Mouse (Mus musculus): Measurements from ENCODE around the gene Atp5c1.

Atp5c1 gene

DNA sequence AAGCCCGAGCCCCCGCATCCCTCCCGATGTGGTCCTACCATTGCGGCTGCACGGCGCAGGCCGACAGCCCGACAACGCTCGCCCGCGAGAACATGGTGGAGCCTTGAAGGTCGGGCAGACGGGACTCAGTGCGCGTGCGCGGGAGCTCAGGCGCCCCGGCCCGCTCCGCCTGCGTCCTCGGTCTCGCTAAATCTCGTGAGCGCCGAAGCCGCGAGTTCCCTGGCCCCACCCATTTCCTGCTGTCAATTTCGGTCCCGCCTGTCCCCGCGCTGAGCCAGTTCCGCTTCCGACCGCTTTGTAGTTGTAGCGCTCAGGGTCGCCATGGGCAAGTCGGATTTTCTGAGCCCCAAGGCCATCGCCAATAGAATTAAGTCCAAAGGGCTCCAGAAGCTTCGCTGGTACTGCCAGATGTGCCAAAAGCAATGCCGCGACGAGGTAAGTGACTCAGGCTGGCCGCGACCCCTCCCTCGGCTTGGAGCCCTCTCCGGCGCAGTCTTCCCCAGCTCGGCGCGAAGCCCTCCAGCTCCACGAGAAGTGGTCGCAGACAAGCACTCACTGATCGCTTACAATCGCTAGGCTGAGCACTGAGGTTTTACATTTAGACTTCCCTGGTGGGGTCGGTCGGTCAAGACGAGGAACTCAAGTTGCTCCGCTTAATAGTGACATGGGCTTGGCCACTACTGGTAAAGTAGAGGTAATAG lies at the start of gene Atp5c1, which contains the start of gene Kin:
Atp5c1 (minus strand) TSS at position 201 of the 701 bp plus-strand sequence.
Kin (plus strand) TSS at position 284 of the 701 bp plus-strand sequence.
- DNase-seq = peak; percentile 96

DNA sequence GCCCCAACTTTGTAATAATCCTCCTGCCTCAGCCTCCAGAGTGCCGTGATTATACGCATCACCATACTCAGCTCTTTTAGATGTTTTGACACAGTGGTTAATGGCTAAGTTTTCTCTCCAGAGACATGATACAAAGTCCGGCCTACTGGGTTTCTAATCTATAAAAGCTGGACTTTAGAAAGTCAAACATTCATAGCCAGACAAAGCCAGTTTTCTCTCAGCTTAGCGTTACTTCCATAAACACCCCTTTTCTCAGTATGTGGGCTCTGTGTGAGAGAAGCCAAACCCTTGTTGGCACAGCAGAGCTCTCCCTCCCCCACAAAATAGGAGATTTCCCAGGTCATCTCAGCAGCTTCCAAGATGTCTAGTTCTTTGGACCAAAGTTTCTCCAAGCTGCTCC lies 48.3 kb upstream of the Atp5c1 start:
- peak; percentile 50 to 65 for DNase-seq

DNA sequence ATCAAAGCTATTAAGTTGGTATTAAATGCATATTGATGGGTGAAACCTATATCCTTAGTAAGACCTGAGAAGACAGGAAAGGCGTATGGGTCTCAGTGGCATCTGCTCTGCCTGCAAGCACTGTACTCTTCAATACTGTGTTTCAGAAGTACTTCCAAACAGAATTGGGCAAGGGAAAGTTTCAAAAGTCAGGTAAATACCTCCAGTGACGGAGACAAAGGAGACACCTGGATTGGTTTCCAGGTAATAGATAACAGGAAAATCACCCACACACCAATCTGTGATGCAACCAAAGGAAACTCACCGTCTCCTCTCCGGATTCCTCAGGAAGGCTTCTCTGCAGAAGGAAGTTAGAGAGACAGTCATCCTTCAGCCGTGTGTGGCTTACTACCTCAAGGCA lies 47.2 kb upstream of the Atp5c1 start:
- DNase-seq = no peak

DNA sequence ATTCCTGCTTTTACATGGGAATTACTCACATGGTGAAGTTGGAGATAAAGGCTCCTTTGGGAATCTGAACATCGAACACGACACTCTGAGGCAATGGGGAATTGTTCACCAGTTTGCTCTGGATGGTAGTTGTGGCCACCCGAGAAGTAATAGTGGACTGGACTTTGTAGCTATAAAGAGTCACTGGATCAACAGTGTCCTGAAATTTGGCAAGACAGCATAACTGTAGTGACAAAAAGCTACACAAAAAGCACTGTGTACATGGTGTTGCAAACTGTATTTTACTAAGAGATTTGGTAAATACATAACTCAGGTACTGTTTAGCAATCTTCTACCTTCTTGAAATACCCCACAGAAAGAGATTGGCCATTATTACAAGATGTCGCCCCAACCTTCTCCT lies 45.8 kb upstream of the Atp5c1 start:
- DNase-seq = no peak

GRCm38 (mm10) chr2:10121826-10122225 lies 41.5 kb upstream of the Atp5c1 start:
- no peak for DNase-seq

DNA sequence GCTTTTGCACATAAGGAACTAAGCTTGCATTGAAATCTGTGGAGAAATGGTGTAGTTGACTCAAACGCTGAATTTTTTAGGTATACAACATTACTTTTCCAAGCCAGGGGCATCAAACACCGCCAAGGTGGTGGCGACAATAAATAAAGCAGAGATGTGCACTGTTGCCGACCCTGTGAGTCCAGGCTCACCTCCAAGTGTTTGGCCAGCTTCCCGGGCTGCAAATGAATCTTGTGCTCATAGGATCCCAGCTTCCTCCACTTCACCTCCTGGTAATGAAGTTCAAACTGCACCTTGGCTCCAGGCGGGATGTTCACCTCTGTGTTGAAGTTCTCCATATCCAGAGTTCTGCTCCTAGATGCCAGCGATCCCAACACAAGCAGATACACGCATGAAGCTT lies 39.0 kb upstream of the Atp5c1 start:
- no peak for DNase-seq

- no peak for DNase-seq
These were observed 38.4 kb upstream of the Atp5c1 start for GRCm38 (mm10) chr2:10118751-10119150.

- no peak for DNase-seq
These were observed 28.4 kb upstream of the Atp5c1 start for GRCm38 (mm10) chr2:10108535-10109189.

DNA sequence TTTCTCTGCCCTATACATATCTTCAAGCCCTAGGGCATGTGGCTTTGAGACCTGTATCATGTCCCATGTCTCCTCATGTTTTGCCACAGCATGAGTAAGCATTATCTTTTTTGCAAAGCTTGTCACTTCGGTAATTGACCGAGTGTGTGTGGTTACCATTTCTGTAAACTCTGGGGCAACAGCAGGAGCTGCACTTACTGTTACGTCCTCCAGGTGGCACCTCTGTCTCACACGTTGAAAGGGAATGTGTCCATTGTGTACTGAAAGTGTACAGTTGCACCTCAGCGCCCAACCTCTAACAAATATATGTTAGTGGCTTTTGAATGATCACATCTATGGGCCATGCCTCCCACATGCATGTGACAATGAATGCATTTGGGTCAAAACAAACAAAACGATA lies 20.9 kb upstream of the Atp5c1 start:
- peak; percentile 29 to 66 for DNase-seq

GRCm38 (mm10) chr2:10100471-10100870 lies 20.2 kb upstream of the Atp5c1 start:
- DNase-seq = no peak

DNA sequence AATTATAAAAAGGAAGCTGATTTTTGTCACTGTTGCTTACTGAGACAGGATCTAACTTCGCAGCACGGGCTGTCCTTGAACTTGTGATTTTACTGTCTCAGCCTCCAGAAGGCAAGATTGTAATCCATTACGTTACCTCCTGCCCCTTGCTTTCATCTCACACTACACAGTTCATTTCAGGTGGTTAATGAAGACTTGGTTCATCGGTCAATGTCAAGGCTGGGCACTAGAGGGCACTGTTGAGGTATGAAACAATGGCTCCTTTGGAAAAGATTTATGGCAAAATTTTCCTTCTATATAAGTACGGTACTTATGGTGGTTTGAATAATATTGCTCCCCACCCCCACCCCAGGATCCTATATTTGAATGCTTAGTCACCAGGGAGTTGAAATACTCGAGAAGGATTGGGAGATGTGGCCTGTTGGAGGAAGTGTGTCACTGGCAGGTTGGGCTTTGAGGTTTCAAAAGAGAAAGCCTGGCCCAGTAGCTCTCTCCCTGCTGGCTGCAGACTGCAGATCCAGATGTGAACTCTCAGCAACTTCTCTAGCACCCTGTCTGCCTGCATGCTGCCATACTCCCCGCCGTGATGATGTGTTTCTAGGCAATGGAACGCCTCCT lies 18.4 kb upstream of the Atp5c1 start:
- DNase-seq = peak; percentile 29 to 65

DNA sequence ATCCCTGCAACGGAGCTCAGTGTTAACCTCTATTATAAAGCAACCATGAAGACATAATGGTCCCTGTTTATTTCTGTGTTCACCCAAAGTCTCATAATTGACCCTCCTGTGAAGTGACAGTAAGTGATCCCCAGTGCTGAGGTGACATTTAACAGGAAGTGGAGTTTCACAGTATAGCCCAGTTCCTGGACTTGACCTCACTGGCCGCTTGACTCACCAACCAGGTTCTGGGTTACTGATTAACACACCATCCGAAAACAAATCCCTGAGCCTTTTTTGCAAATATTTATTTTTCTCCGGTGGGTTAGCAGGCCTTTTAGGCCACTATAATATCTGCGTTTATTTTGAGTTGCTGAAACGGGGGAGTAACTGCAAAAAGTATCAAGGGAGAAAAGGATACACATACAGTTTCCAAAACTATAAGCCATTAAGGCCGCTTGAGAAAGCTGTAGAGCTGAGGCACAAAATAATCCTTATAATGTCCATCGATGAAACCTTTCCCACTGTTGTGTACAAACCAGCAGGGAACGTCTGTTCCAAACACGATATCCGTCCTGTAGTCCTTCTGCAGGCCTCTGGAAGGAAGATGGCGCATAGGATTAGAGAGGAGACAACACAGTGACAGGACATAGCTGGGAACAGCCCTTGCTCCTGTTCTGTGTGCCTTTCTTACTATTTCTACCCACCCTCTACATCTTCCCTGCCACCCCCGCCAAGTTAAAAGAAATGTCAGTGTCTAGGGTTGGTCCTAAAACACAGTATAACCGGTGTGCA lies 14.2 kb upstream of the Atp5c1 start:
- peak; percentile 29 to 44 for DNase-seq

GRCm38 (mm10) chr2:10087256-10087850 lies 7.0 kb upstream of the Atp5c1 start:
- DNase-seq = no peak

GRCm38 (mm10) chr2:10082737-10083136 lies 2.4 kb upstream of the Atp5c1 start:
- DNase-seq = no peak

- no peak for DNase-seq
These were observed 1.3 kb upstream of the Atp5c1 start for GRCm38 (mm10) chr2:10081453-10082080.

- no peak for DNase-seq
These were observed 483 bp downstream of the Atp5c1 start for GRCm38 (mm10) chr2:10079745-10080309.

DNA sequence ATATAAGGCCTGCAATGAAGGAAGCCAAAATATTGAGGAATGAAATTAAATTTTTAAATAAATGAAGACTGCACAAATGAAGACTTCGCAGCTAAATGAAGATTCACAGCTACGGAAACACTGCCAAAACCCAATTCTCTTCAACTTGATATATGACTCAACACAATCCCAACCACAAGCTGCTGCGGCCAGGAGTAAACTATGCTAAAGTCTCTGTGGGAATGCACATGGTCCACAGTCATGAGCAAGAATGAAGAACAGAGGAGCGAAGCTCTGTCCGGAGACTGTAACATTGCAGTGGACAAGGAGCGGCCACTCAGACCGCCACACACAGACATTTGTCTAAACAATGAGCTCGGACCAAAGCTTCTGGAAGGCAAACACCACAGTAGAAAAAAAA lies 3.6 kb downstream of the Atp5c1 start:
- no peak for DNase-seq

DNA sequence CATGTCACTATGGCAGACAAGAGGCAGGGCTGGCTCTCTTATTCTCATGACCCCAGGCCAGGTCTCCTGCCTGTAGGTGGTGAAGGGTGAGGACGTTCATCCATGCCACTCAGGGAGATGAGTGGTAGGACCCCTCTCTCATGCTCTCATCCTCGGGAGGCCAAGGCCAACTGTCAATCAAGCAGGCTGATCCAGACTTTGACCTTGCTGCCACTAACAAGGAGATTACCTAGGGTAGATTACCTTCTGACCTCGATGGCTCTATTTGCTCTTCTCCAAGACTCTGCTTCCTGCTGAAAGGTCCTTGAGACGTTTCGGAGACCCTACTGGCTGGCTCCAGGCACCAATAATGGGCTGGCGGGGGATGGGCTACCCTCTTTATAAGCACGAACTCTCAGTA lies 5.8 kb downstream of the Atp5c1 start:
- DNase-seq = no peak

DNA sequence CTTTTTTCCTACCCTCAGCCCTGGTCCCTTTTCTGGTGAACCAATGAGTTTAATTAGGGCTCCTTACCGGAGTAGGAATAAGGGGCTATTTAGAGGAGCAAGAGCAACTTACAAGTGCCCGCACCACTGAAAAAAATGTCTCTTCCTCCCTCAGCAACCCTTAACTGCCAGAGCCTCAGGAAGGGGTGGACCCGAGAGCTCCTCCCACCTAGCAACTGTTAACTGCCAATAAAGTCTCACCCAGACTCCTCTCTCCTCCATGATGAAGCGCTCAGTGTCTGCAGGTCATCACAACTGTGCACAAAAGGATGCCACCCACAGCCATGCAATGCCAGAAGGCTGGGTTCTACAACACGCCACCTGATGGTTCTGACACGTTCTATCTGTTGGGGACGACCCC lies 8.6 kb downstream of the Atp5c1 start:
- DNase-seq = no peak

DNA sequence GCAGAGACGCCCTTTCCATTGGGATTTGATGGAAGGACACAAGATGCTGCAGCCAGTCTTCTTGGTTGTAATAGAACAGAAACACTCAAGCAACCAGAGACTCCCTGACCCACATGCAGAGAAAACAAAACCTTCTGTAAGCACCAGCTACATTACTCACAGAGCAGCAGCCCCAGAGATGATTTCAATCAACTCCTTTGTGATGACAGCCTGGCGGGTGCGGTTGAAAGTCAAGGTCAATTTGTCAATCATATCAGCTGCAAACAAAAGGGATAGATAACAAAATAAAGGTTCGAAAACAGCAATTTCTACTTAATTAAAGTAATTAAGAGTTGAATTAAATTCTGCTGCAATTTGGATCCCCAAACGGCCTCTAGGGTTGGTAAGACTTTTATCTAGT lies 21.5 kb downstream of the Atp5c1 start:
- DNase-seq = no peak

GRCm38 (mm10) chr2:10051996-10052395 lies 28.3 kb downstream of the Atp5c1 start:
- no peak for DNase-seq

- no peak for DNase-seq
These were observed 29.4 kb downstream of the Atp5c1 start for GRCm38 (mm10) chr2:10050878-10051277.

Measured in kidney, adult 8-10 months (tissue).